Mouse (Mus musculus): ENCODE measurements around the gene Cnrip1.

GRCm38 (mm10) chr11:17004899-17005846 is 46.2 kb upstream of the Cnrip1 start:
- TF ChIP-seq CTCF (IDR thresholded peaks at IDR 0.05) (no peak), EP300 (IDR thresholded peaks at IDR 0.05; ENCODE audit: insufficient read depth, low read depth, low read length) (0 out of 2 replicates have a peak, but pooled peaks have one; percentile 42), POLR2A (IDR thresholded peaks at IDR 0.05; ENCODE audit: insufficient read depth, low read depth, low read length) (no peak)
